Mouse (Mus musculus): Measurements from ENCODE around the gene Fam216a. TPM values are rescaled to one million over a fixed set of nuclear protein-coding genes. Genes with fewer than 3 reads are reported as not detected.

Gene Fam216a
- polyA plus RNA-seq, 1 experiment from 2014 or later, result 63.6 TPM

DNA sequence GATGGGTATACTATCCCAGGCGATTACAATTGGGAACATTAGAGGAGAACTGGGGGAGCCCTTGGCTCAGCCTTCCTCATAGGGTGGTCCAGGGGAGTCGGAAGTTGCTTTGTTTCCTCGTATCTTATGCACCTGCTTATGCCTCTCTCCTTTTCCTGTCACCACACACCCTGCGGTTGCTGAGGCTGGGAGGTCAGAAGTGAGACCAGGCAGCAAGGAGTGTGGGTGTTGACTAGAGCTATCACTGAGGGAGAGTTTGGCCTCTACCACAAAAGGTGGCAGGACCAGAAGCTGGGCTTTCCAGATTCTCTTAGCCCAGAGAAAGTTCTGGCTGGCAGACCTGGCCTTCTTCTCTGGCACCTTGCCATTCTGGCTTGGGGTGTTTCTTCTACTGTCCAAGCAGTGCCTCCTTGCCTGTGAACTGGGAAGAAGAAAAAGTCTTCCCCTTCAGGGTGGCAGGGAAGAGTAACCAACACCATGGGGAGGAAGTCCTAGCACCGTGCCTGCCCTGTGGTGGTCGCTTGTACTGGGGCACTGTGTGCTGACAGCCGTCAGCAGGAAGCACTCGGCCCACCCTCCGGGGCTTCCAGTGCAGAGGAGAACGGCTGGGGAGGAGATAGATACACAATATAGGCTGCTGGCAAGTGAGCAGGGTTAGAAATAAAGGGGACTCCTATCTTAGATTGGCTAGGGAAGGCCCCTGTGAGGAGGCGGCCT is 54.7 kb downstream of the Fam216a start:
- no peak for ATAC-seq (replicated peaks; ENCODE audit: low FRiP score)
- H3K27ac ChIP-seq, result no peak overlapping the region
- peaks cover 21% of the 10 kb centered on the region for H3K4me1 ChIP-seq
- H3K9ac ChIP-seq, result no peak overlapping the region
- no peak overlapping the region for H3K4me2 ChIP-seq
- H3K27me3 ChIP-seq, result no peaks in the 10 kb centered on the region
- no peaks in the 10 kb centered on the region for H3K9me3 ChIP-seq (replicated peaks)
- WGBS, result 77% methylated on average over 11 of the region's 11 CpGs
- peaks cover 70% of the 10 kb centered on the region for H3K36me3 ChIP-seq
- no peak overlapping the region for H3K4me3 ChIP-seq (replicated peaks)

DNA sequence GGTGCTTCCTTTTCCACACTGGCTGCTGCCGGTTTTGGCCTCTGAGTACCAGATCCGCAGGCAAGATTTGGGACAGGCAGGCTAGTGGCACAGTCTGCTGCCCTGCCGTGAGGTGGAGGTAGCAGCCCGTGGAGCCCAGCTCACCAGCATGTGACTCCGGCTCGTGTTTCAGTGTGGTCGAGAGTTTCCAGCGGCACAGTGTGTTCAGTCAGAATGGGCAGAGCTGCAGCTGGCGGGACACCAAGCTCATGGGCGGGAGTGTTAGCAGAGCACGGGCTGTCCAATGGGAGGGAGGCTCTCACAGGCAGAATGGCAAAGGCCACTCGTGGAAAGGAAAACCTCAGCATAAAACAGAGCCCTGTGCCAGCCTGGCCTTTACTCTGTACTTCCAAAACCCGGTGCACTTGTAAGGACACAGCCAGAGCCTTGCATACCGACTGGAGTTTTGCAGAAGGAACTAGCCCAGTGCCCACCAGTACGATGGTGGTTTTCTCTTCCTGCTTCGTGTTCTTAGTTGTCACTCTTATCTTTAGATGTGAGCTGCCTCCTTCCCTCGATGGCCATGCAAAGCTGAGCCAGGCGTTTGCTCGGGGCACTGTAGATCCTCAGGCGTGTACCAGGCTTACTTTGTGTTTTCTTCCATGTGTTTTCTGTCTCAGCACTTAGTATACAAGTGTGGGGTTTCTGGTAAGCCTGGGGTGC is 57.0 kb downstream of the Fam216a start:
- Histone ChIP-seq H3K4me3 (replicated peaks) (no peak overlapping the region), H3K9me3 (replicated peaks) (no peaks in the 10 kb centered on the region), H3K27ac (peak overlapping the region; percentile 75), H3K4me2 (peak overlapping the region; percentile 23; the same call in 1 of the 2 replicates), H3K4me1 (peaks cover 21% of the 10 kb centered on the region), H3K36me3 (peaks cover 63% of the 10 kb centered on the region), H3K9ac (peak overlapping the region; percentile 5; the same call in 1 of the 2 replicates), H3K27me3 (no peaks in the 10 kb centered on the region)
- peak; percentile 94 for ATAC-seq (replicated peaks; ENCODE audit: low FRiP score)
- 50% methylated on average over 20 of the region's 20 CpGs for WGBS

Other genes with a start within 250 kb of the Fam216a start
- gene Ccdc63, start 231.5 kb downstream of the Fam216a start, polyA plus RNA-seq (2015; fragmentation: Nextera tagmentation; extraction: Ambion mirVana), result 0.19 TPM in 1 of 2 replicates, not detected in the other
- gene Ppp1cc, start 214.1 kb downstream of the Fam216a start, polyA plus RNA-seq (2015; fragmentation: Nextera tagmentation; extraction: Ambion mirVana), result 257 and 264 TPM in 2 replicates
- gene Hvcn1, start 165.6 kb downstream of the Fam216a start, polyA plus RNA-seq (2015; fragmentation: Nextera tagmentation; extraction: Ambion mirVana), result 12.2 and 14.3 TPM in 2 replicates
- gene Tctn1, start 107.9 kb downstream of the Fam216a start, polyA plus RNA-seq (2015; fragmentation: Nextera tagmentation; extraction: Ambion mirVana), result 6.4 and 6.7 TPM in 2 replicates
- gene Pptc7, start 88.0 kb downstream of the Fam216a start, polyA plus RNA-seq (2015; fragmentation: Nextera tagmentation; extraction: Ambion mirVana), result 8.2 and 9.1 TPM in 2 replicates
- gene Rad9b, start 18.1 kb downstream of the Fam216a start, polyA plus RNA-seq (2015; fragmentation: Nextera tagmentation; extraction: Ambion mirVana), result 9.6 and 11.9 TPM in 2 replicates
- 218 and 230 TPM in 2 replicates for gene Vps29, start 18.0 kb downstream of the Fam216a start, polyA plus RNA-seq (2015; fragmentation: Nextera tagmentation; extraction: Ambion mirVana)
- gene Gpn3, start 488 bp downstream of the Fam216a start, polyA plus RNA-seq (2015; fragmentation: Nextera tagmentation; extraction: Ambion mirVana), result 69.7 and 74.6 TPM in 2 replicates
- 131 and 169 TPM in 2 replicates for gene Arpc3, start 19.5 kb upstream of the Fam216a start, polyA plus RNA-seq (2015; fragmentation: Nextera tagmentation; extraction: Ambion mirVana)
- gene Anapc7, start 49.3 kb upstream of the Fam216a start, polyA plus RNA-seq (2015; fragmentation: Nextera tagmentation; extraction: Ambion mirVana), result 44.4 and 46.9 TPM in 2 replicates
- 37.3 and 37.8 TPM in 2 replicates for gene Atp2a2, start 129.9 kb upstream of the Fam216a start, polyA plus RNA-seq (2015; fragmentation: Nextera tagmentation; extraction: Ambion mirVana)
- 41.4 and 43.0 TPM in 2 replicates for gene Ift81, start 242.2 kb upstream of the Fam216a start, polyA plus RNA-seq (2015; fragmentation: Nextera tagmentation; extraction: Ambion mirVana)